Mouse (Mus musculus) ovary, adult 18-20 months (tissue): ENCODE measurements around the gene Tdrd7.

ENCODE experiments used
- DNase-seq: peaks from one replicate; pipeline ENCODE4 v3.0.0; 2022; ENCODE audit warnings: low spot score, mixed read lengths

Gene Tdrd7

DNA sequence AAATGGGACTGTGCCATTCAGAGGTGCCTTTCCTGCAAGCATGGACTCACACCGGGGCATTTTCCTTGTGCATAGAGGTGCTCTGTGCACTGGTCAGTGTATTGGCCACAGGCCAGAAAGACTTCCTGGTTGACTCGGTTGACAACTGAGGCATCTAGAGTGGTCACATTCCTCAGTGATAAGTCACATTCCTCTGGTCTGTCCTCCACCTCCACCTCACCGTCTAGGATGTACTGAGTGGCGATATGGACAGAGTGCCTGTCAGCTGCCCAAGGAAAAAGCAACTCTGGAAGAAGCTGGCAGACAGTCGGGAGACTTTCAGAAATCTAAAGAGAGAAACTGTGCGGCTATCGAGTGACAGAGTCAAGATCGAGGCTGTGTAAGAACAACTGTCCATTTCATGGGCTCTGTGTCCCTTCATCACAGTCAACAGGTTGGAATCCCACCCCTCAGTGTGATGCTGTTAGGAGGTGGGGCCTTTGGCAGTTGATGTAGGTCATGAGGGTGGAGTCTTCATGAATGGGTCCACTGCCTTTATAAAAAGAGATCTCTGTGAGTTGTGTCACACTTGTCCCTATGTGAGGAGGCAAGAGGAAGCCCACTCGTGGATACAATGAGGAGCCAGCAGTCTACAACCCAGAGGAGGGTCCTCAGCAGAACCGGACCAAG is at the start of gene Tdrd7:
Gene Tdrd7, plus strand, starts transcription at position 564 of the 669 bp plus-strand sequence.
- DNase-seq: no peak

DNA sequence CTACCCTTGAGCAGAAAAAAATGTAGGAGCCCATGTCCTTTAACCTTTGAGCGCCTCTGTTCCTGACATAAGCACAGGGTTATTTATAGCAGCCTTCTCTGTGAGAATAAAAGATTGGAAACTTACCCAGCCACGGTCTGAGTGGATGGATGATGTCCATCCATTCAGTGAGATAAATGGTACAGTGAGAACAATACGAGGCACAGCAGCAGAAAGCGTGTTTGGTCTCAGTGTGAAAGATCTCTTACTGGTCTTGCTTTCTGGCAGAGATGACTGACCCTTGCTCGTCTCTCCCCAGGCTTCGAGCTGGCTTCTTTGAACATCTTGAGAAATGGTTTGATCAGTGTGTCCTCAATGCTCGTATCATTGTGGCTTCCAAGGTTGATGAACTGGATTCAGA is 48.0 kb upstream of the Tdrd7 start:
- DNase-seq: no peak

DNA sequence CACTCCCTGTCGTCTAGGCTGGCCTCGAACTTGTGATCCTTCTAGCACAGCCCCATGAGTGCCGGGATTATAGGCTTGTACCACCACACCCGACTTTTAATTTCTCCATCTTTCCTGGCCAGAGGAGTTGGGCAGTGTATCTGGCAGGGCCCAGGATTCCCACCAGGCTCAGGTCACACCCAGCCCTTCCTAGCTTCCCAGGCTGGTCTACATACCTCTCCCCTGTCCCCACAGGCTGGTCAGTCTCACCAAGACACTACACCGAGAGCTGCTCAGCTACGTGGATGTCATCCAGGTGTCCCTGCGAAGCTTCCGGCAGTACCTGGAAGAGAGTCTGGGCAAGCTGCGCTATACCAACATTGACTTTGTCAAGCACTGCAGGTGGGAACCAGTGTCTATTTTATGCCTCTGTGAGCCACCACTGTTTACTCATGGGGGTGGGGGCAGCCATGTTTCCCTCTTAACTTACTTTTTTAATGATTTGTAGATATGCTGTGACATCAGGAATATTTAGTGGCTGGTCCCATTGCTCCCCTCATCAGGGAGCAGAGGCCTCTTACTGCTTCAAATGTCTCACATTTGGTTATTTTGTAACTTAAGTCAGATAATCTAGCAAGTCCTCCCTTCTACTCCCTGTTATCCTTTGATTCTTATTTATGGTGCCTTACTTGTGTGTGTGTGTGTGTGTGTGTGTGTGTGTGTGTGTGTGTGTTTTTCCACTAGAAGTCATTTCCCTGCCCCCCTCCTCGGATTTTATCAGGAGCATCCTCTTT is 43.3 kb upstream of the Tdrd7 start:
- no peak for DNase-seq

DNA sequence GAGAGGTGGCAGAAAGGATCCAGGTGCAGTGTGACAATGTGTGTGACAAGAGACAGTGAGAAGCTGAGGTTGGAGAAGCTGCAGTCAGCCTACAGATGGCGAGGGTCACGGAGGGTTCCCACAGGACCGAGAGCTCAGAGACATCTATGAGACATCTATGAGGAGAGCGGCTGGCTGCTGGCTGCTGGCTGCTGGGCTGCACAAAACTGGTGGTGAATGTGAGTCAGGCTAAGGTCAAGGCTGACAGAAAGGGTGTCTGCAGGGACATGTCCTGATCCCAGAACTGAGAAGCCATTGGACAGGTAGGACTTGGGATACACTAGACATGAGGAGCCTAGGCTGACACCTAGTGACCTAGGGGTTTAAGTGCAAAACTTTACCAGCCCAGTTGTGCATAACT is 41.1 kb upstream of the Tdrd7 start:
- DNase-seq: no peak

GRCm38 (mm10) chr4:45928561-45928960 is 36.6 kb upstream of the Tdrd7 start:
- no peak for DNase-seq

DNA sequence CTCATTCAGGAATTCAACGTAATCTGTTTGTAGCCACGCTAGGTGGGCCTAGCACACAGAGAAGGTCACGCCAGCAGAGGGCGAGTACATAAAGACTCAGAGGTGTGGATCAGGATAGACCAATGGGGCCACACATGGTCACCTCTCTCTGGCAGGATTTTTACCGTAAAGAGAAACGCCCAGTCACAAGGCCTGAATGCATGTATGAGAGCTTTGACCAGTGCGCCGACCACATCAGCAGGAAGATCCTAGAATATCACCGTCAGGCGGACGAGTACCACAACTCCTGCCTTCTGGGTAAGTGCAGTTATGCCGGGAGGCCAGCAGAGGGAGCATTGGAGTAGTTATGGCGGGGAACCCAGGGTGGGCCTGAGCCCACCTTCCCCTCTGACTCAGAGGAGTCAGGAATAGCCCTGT is 23.5 kb upstream of the Tdrd7 start:
- no peak for DNase-seq

DNA sequence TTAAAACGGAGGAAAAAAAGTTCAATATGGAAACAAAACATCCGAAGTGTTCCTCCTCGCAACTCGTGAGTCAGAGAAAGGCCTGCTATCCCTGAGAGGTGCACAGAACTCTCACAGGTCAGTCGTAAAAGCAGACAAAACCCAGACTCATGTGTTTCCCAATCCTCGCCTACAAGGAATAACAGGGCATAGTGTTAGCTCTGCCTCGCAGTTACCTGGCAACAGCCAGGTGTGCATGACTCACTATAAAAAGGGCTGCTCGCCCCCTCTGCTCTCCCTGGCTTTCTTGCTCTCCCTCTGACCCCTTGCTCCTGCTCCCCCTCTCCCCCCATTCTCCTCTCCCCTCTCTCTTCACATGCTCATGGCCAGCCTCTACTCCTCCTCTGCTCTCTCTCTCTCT is 17.4 kb upstream of the Tdrd7 start:
- DNase-seq: no peak

DNA sequence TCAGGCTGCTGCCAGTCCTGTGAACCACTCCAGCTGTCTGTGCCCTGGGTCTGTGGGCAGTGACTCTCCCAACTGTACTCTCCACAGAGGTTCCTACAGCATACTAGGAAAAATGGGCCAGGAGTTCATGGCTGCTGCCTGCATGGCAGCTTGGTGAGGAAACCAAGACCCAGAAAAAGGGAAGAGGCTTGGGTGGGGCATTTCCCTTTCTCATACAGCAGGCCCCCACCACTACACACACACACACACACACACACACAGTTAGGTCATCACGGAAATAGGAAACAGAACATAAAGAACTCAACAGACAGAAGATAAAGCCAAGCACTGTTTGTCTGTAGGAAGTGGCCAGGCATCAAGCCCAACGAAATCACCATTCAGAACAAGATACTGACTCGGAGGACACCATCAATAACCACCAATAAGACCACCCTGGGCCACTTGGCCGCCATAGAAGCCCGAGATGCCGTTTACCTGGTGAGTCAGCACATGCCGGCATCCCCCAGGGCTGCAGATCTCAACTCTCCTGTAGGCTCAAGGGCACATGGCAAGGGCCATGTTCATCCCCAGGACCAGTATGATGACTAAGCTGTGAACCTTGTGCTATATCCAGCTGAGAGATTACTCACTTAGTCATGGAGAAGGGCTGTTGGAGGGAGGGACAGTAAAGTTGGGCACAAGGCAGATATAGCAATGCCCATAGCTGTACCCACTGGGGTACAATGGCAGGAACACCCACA is 15.9 kb upstream of the Tdrd7 start:
- DNase-seq: no peak

- no peak for DNase-seq
Measured at GRCm38 (mm10) chr4:45951830-45952229, 13.3 kb upstream of the Tdrd7 start.

- no peak for DNase-seq
Measured at GRCm38 (mm10) chr4:45953025-45953919, 11.9 kb upstream of the Tdrd7 start.

DNA sequence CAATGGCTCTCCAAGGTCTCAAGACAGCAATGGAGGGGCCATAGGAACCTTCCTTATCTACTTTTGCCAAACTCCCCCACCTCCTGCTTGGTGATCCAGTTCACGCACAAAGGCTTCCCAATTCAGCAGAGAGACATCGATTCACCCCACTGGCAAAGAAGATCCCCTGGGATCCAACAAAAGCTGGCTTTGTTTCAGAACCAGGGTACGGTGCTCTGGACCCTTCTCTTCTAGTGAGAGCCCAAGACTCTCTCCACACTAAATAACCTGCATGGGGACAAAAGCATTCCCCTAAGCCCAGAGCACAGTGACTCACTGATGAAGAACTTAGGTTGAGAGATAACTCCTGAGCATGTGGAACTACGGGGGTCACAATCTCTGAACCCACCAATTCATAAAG is 9.9 kb upstream of the Tdrd7 start:
- DNase-seq: no peak

DNA sequence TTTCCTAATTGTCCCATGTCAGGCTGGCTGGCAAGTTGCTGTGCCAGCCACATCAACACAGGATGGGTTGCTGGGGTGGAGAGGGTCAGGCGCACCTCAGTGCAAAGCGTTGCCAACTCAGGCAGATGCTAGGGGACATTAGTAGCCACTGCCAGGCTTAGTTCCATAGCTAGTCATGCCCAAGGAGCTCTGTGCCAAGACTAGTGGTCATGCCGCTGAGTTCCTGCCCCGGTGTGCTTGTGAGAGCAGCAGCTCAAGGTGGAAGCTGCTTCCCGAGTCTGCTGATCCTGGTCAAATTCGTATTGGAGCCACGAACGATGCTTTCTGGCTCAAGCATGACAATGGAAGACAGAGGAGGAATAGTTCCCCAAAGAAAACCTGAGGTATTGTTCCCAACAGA is 9.0 kb upstream of the Tdrd7 start:
- no peak for DNase-seq

GRCm38 (mm10) chr4:45956706-45957105 is 8.4 kb upstream of the Tdrd7 start:
- no peak for DNase-seq

- no peak for DNase-seq
Measured at GRCm38 (mm10) chr4:45965737-45966447, 758 bp downstream of the Tdrd7 start.

GRCm38 (mm10) chr4:45966716-45967115 is 1.6 kb downstream of the Tdrd7 start:
- DNase-seq: no peak

DNA sequence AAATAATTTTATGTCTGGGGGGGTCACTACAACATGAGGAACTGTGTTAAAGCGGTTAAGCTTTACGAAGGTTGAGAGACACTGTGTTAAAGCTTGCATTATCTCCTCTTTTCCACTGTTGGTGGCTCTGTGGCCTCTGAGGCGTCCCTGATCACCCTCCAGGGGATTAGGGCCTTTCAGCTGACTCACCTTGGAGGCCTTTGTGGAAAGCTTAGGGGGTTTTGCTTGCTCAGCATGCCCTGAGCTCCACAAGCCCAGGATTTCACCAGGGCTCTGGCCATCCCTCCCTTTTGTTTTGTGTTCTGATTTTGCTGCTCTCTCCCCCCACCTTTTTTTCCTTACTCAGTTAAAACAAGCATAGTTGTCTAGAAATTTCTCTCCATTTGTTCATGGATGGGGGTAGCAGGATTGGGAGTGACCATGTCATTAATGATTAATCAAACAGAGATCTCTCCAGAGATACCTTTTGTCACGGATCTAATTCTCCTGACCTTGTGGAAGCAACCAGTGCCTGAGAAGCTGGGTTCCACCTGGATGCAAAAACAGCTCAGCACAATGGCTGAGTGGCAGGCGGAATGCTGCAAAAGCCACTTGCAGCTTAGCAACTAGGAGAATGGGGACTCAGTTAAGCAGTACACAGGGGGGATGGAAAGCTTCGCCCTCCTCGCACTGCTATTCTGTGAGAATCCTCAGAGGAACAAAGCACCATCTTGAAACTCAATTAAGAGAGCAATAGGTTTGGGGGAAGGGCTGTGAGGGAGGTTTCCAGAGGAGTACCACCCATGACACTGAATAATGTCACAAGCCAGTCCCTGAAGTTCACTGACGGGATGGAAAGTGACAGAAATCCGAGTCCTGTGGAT is 2.6 kb downstream of the Tdrd7 start:
- DNase-seq: no peak

- no peak for DNase-seq
Measured at GRCm38 (mm10) chr4:45969051-45969450, 3.9 kb downstream of the Tdrd7 start.

GRCm38 (mm10) chr4:45970048-45970560 is 5.0 kb downstream of the Tdrd7 start:
- no peak for DNase-seq

DNA sequence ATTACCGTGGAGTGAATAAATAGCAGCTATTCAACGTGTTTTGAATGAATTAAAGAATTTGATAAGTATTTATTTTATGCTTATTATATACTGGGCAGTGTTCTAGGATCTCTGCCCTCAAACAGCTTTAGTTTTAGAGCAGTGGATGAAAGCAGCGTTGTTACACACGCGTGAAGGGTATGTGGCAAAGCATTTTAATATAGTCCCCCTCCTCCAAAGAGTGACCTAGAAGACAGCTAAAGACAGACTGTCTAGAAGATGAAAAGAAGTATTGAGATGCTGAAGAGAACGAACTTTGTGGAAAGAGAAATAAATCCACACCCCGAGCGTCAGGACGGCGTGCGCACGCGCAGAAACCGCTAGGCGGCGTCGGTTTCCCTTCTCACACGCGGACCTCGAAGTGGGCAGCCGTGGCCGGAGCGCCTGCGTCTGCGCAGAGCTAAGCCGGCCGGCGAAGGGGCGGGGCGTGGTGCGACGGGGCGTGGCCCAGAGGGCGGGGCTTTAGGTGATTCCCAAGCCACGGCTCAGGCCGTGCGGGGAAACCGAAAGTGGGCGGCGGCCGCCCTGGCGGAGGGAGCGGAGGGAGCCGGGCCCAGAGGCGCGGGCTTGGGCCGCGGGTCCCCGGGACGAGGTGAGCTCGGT is 6.8 kb downstream of the Tdrd7 start:
- DNase-seq: peak; percentile 95

DNA sequence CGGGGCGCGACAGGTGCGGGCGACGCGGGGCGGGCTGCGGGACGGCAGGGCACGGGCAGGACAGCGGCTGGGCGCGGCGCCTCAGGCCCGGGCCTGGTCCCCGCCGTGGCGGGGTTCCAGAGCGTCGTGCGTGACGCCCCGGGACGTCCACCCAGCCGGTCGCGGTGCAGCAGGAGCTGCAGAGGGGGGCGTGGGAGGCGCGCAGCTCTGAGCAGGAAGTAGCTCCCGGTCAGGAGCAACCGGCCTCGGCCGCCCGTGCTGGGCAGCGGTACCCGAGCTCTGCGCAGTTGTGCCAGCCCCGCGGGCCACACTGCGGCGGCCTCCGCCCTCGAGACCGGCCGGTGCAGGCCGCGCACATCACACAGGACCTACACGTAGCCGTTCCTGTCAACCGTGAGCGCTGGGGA is 7.3 kb downstream of the Tdrd7 start:
- peak; percentile 65 for DNase-seq
